Mouse (Mus musculus): Measurements from ENCODE around the gene Mmp15.
"Not testable (repeated sequence)": the region's sequence is repeated elsewhere in the genome, so short reads cannot be mapped to it uniquely, and the experiment has no call there.

The Mmp15 gene

DNA sequence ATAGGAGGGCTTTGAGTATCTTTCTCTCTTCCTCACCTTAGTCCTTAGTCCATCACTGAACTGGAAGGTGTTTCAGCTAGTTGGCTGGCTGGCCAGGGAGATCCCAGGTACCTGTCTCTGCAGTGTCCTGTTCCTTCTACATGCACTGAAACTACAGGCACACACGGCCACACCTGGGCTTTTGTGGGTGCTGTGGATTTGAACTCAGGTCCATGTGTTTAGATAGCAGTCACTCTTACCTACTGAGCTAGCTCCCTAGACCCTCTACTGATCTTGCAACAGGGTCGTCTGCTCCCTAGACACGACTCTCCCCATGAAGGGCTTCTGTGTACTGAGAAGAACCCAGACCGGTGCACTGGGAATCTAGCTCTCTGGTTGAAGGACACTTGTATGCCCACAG lies 25.0 kb downstream of the Mmp15 start:
- DNase-seq (ENCODE audit: low read depth) = no peak

DNA sequence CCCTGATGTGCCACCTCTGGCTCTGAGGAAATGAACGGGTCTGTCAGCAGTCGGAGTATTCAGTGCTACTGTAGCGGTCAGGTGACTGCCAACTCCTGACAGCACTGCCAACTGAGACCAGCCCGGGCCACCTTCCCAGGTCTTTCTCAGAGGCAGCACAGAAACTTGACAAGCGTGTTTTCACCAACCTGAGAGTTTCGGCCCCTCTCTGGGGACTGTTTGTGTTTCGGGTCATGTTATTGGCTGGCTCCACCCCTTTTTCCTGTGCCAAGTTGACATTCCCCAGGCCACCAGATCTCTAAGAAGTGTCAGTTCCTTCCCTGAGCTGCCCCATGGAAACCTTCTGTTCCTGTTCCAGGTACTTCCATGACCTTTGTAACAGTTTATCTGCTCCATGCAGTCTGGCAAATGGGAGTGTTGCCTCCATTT lies 25.8 kb downstream of the Mmp15 start:
- no peak for DNase-seq (ENCODE audit: low read depth)

DNA sequence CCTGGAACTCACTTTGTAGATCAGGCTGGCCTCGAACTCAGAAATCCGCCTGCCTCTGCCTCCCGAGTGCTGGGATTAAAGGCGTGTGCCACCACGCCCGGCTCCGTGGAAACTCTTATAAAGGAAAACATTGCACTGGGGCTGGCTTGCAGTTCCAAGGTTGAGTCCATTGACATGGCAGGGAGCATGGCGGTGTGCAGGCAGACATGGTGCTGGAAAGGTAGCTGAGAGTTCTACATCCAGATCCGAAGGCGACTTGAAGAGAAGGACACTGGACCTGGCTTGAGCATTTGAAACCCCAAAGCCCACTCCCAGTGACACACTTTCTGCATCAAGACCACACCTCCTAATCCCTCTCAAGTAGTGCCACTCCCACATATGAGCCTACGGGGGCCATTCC lies 26.9 kb downstream of the Mmp15 start:
- DNase-seq (ENCODE audit: low read depth) = not testable (repeated sequence)

DNA sequence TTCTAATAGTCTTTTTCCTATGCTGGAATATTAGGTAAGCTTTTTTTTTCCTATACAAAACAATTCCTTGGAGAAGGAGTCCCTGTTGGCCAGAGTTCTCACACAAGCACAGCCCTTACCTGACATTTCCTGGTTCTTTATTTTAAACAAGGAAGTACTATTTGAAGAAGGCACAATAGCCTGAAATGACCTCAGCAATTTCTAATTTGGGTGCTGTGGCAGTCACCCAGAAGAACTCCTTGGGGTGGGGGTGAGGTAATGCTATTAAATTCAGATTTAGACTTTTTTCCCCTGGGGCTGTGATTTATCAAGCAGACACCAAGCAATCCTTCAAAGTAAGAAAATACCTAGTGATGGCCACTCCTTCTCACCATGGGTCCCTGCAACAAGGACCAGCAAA lies 28.9 kb downstream of the Mmp15 start:
- DNase-seq (ENCODE audit: low read depth) = no peak

DNA sequence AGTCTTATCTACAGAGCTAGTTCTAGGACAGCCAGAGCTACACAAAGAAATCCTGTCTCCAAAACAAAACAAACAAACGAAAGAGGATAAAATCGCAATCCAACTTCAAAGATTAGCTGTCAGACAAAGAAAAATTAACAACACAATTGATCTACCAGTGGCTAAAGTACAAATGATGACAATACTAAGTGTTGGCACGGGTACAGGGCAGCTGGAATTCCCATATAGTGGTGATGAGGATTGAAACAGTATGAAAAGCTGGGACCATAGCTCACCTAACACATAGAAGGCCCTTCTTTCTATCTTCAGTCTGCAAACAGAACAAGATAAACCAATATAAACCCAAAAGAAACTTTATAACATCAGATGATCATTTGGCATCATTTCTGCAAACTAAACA lies 29.5 kb downstream of the Mmp15 start:
- DNase-seq (ENCODE audit: low read depth) = no peak

DNA sequence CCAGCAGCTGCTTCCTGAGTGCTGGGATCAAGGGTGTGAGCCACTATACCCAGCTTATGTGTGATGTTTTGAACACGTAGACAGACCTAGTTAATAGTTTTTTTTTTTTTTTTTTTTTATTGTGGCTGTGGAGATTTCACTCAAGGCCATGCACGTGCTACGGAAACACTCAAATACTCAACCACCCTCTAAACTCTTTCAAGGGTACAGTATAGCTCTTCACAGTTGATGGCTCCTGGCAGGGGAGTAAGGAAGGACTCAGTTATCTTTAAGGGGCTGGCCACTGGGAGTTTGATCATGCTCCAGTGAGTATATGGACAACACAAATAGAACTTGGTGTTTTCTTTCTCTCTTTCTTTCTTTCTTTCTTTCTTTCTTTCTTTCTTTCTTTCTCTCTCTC lies 32.4 kb downstream of the Mmp15 start:
- DNase-seq (ENCODE audit: low read depth) = no peak

DNA sequence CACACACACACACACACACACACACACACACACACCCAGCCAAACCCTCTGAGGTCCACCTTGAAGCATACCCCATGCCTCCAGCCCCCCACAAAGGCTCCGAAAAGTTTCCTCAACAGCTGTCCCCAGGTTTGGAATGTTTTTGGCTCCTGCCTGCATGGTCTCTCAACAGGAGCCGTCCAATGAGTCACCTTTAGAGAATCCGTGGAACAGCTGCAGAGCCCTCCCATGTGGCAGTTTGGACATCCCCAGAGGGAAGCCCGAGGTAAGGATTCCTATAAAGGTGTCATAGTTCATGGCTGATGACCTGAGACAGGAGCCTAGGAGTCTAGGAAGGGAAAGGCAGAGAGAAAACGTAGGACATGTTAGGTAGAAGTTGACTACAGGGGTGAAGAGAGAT lies 34.0 kb downstream of the Mmp15 start:
- no peak for DNase-seq (ENCODE audit: low read depth)

DNA sequence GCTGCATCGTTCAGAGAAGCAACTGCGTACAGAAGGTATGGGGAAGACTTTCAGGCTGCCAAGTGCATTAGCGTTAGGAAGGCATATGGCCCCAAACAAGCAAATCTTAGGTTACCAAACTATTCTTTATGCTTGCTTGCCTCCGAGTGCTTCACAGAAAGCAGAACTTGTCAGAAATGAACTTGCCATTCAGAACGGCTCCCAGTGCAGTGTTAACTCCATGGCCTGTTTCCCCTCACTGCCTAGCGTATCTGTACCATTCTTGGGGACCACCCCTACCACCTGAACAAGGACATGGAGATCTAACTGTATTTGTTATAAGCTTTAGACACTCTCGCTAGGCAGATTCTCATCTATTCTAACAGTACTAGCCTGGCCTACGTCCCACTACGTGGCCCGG lies 35.2 kb downstream of the Mmp15 start:
- no peak for DNase-seq (ENCODE audit: low read depth)

DNA sequence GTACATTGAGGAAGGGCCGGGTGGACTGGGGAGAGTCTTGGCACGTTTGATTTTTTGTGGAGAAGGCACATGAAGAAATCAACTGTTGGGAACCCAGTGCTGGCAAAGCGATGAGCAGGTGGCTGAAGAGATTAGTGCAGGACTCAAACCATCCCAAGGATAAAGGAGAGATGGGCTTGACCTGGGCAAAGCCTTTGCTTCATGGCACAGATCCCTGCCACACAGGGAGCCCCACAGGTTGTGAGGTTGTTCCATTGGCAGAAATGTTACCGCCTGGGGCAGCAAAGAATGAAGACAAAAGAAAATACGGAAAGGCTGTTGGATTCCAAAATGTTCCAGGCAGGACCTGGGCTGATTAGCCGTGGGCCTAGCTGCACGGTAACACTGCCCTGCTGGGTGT lies 35.9 kb downstream of the Mmp15 start:
- no peak for DNase-seq (ENCODE audit: low read depth)

DNA sequence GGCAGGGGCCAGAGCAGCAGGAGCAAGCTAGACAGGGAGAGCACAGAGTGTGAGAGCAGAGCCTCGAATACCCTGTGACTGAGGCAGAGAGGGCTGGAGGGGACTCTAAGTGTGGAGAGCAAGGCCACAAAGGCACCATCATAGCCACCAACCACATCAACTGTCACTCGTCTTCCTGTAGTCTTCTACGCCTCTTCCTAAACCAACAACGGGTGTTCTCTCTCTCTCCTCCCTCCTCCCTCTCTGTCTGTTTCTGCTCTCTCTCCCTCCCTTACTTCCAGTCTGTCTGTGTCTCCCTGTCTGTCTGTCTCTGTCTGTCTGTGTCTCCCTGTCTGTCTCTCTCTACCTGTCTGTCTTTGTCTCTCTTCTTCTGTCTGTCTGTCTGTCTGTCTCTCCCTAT lies 38.2 kb downstream of the Mmp15 start:
- DNase-seq (ENCODE audit: low read depth) = peak; percentile 7

DNA sequence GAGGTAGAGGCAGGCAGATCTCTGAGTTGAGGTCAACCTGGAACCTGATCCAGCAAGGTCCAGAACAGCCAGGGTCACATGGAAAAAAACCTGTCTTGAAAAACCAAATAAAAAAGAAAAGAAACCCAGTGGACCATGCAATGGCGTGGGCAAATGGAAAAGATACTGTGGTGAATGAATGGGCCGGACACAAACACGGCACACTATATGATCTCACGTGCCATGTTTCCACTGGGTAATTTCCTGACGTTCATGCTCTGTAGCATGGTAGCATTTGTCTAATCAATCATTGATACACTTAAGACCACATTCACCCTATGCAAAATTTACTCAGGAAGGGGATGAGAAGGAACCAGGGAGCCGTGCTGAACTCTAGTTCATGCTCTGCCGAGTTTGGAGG lies 39.0 kb downstream of the Mmp15 start:
- no peak for DNase-seq (ENCODE audit: low read depth)

DNA sequence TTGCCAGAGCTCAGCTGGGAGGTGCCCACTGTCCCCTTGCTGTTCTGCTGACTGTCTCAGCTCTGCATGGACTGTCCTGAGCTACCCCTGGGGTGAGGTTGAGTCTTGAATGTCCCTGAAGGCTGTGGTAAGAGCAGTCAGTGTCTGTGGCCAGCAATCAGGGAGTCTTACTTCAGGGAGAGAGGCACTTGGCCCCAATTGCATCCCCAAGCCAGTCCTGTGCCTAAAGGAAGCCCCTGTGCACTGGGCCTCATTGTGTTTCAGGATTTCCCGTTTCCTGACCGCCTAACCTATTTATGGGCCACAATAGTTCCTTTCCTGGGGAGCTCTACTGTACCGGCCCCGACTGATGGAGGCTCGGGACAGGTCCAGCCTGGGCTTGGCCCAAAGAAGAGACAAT lies 40.5 kb downstream of the Mmp15 start:
- no peak for DNase-seq (ENCODE audit: low read depth)

DNA sequence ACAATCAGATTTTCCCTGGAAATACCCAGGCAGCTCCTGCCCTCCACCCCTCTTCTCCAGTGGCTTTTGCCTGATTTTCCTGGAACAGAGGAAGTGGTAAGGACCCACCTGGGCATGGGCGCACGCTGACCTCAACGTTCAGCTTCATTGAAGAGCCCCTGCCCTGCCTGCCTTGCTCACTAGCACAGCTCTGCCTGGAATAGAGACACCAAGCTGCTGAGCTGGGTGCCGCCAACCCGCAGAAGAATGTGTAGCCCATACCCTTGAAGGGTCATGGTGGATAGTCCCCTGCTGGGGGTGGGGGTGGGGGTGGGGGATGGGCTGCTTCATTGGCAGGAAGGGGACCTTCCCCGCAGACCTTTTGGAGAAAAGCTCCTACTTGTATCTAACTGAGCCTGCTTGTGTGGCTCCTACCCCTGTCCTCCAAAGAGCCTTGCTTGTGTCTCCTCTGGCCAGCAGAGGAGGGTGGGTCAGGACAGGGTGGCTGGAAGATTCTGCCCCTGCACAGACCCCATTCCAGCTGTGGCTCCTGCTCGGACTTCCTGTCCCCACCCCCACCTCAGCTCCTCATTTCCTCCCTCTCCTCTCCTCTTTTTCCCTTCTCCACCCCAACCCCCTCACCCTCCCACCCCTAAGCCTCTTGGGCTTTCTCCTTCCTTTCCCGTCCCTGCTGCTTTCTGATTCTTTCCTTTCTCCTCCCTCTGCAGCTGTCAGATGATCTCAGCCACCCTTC lies 43.3 kb downstream of the Mmp15 start:
- no peak for DNase-seq (ENCODE audit: low read depth)

DNA sequence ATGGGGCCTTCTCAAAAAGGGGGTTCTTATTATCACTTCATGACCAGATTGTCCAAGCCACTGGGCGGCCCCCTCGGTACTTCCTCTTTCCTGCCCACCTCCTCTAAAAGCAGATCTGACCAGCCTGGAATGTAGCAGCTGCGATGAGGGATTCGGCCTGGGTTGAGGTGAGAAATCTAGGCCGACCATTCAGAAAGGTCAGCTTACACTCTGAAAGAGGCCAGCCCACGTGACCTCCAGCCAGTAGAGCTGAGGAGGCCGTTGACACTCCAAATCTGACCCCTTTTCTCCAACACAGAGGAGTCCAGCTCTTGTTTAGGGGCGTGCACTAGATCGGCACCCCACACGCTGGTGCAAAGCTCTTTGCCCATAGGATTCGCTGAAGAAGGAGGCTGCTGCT lies 44.7 kb downstream of the Mmp15 start:
- no peak for DNase-seq (ENCODE audit: low read depth)

DNA sequence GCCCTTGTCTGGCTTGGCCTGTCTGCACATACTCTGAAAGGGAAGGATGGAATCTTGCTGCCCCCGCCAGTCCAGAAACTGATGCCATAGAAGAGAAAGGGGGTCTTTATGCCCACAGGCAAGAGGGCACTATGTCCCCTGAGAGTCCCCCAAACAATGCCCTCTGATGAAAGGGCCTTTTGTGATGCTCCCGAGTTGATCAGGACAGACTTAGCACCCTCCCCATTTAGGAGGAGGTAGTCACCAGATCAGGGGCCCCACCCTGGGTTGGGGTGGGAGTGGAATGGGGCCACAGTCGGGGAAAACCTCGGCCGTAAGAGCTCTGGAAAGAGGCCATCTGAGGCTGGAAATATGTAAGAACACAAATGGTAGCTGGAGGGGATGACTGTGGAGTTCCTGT lies 45.1 kb downstream of the Mmp15 start:
- no peak for DNase-seq (ENCODE audit: low read depth)

DNA sequence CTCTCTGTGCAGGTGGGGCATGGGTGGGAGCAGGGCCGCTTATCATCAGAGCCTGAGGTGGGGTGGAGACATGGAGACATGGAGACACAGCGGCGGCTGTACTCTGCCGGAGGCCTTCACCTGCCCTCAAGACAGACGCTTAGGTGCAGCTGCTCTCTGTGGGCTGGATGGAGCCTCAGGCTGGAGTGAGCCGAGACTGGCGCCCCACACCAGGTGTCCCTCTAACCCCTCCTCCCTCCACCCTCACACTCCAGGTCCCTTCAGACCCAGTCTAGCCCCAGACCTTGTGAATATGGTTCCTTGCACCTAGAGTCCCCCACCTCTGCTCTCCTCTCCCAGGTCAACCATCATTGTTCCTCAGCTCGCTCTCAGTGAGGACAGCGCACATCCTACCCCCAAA lies 47.1 kb downstream of the Mmp15 start:
- no peak for DNase-seq (ENCODE audit: low read depth)

DNA sequence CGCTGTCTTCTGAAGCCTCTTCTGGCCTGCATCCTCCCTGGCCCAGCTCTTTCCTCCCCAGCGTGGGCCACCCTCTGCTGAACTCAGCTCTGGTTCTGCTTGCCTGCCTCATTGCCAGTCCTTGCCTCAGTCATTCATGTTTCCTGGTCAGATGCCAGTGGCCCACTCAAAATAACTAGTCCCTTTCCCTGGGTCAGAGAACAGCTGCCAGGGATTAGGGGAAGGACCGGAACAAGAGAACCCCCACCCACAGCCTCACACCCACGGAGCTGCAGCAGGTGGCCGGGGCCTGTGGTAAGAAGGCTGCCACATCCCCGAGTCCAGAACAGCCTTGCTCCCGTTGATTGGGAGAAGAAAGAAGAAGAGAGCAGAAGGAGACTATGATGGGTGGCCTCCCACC lies 49.0 kb downstream of the Mmp15 start:
- no peak for DNase-seq (ENCODE audit: low read depth)

DNA sequence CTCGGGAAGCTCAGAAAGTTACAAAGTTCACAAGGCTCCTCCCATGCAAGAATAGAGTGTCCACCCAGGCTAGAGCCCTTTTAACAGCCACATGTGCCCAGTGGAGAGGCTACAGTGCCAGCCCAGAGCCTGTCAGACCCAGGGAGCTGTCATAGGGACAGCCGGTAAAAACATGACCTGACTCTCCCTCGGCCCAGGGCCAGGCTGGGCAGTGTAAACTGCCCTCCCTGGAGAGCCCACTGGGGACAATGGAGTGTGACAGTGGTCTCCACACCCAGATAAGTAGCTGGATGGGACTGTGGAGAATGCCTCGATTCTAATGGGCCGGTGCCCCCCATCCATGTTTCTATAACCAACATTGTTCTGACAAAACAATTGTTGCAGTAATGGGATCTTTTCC lies 57.5 kb downstream of the Mmp15 start:
- no peak for DNase-seq (ENCODE audit: low read depth)

DNA sequence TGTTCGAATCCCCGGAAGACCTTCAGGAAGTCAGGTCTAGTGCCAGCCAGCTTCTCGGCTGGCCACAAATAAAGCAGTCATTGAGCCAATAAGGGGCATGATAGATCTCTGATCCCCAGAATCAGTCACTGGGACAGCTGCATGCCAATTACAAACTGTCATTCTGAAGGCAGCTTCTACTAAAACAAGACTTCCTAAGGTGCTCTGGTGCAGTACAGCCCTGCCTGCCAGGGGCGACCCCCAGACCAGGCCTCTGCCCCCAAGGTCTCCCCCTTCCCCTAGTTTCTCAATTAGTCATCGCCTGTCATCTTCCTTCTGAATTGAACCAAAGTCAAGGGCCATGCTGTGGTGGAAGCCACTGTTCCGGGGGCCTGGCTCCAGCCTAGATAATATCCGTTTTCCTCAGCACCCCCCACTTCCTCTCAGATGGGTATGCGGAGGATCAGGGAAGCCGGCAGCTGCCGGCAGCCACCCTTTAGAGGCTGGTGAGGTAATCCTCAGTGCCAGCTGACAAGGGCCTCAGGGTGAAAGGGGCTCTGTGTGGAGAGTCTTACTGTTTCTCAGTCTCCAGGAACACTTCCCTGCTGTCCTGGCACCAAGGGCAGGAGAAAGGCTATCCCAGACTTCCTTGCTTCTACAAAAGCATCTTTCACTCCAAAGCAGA lies 59.4 kb downstream of the Mmp15 start:
- no peak for DNase-seq (ENCODE audit: low read depth)

DNA sequence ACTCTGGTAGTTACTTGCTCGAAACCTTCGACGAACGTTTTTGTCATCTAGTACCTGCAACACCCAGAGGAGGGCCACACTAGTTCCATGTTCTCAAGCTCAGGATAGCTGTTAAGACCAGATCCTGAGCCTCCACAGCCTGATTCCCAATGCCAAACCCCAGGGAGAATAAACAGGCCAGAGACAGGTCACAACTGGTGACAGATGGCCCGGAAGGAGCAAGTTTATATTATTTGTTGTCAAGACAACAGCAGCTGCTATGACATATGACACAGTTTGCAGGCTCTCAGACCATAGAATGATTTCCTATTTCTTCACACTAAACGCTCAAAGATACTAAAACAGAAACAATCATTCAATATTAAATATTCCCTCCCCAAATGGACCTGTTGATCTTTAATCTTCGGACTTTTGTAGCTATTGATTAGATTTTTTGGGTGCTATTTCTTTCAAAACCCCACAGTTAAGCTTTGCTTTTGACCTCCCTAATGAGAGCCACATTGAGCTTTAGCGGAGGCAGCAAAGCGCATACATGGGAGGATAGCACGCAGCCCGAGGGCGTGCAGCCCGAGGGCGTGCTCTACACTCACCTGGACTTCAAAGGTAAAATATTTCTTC lies 70.2 kb downstream of the Mmp15 start:
- no peak for DNase-seq (ENCODE audit: low read depth)

Measured in induced T-regulatory cell, adult 2 months (primary cell).